Mouse (Mus musculus): ENCODE results near the gene BC016579. TPM values are rescaled to one million over a fixed set of nuclear protein-coding genes. Genes with fewer than 3 reads are reported as not detected.

The BC016579 gene
- polyA plus RNA-seq (2012; rRNA removed): 0.36 and 0.47 TPM in 2 replicates

DNA sequence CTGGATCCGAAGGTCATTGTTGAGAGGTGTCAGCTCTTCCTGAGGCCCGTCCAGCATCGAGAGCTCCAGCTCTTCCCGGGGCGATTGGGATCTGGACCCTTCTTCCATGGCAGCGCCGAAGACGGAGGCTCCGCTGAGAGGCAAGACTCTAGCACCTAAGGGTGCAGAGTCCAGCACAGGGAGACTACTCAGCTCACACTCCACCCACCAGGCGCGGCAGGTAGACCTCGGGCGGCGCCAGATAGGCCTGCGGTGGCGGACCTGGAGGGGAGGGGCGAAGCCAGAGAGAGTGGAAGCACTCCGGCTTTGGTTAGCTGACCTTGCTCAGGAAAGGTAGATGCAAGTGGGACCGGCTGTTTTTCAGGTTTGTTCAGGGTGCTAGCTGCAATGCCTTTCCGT lies at the start of gene BC016579:
Gene BC016579 (minus strand): TSS at position 135 of the 399 bp plus-strand sequence.
- no peak for TF ChIP-seq POLR2A (IDR thresholded peaks at IDR 0.05; ENCODE audit: borderline replicate concordance, insufficient read depth, low read length)
- TF ChIP-seq CTCF (IDR thresholded peaks at IDR 0.05; ENCODE audit: borderline replicate concordance, insufficient read depth, low read depth, low read length): no peak
- DNase-seq: peak; percentile 27 to 40

GRCm38 (mm10) chr16:45699301-45699700 lies 45.4 kb upstream of the BC016579 start:
- 81% methylated on average over 5 of the region's 5 CpGs for WGBS
- H3K4me3 ChIP-seq (replicated peaks; ENCODE audit: insufficient read depth, low read depth, low read length): no peak overlapping the region
- no peak overlapping the region for H3K27ac ChIP-seq (ENCODE audit: insufficient read depth, low read length)
- H3K4me1 ChIP-seq (ENCODE audit: control insufficient read depth, insufficient read depth, low read length): peaks cover 13% of the 10 kb centered on the region
- no peak for DNase-seq
- no peak for TF ChIP-seq CTCF (IDR thresholded peaks at IDR 0.05; ENCODE audit: borderline replicate concordance, insufficient read depth, low read depth, low read length)
- TF ChIP-seq POLR2A (IDR thresholded peaks at IDR 0.05; ENCODE audit: borderline replicate concordance, insufficient read depth, low read length): no peak
- no peaks in the 10 kb centered on the region for H3K27me3 ChIP-seq (ENCODE audit: control insufficient read depth, insufficient read depth, low read length)

More for the DNA sequence above, at the start of gene BC016579:
- H3K27ac ChIP-seq (ENCODE audit: insufficient read depth, low read length): no peak within 1 kb of the TSS
- peaks cover 6% of the 10 kb centered on the region for H3K4me1 ChIP-seq (ENCODE audit: control insufficient read depth, insufficient read depth, low read length)
- peak within 1 kb of the TSS; percentile 32 for H3K4me3 ChIP-seq (replicated peaks; ENCODE audit: insufficient read depth, low read depth, low read length)
- no peaks in the 10 kb centered on the region for H3K27me3 ChIP-seq (ENCODE audit: control insufficient read depth, insufficient read depth, low read length)
- WGBS: 10% methylated on average over 20 of the region's 20 CpGs

DNA sequence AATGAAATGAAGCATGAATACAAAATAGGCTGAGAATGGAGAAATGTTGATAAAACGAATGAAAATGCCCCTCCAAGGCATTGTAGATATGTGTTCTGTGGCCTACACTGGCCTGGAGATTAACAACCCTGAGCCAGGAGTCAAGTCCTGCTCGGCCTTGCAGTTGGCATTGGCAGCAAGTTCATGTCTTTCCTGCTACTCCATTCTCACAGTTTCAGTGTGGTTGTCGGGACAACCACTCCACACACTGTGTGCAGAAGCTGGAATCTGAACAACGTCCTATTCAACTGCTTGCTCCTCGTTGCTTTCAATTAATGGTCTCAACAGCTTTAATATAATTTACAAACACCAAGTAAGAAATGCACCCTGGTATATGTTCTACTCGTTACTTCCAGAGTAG lies 44.1 kb upstream of the BC016579 start:
- Histone ChIP-seq H3K27ac (ENCODE audit: insufficient read depth, low read length) (no peak overlapping the region), H3K27me3 (ENCODE audit: control insufficient read depth, insufficient read depth, low read length) (no peaks in the 10 kb centered on the region), H3K4me1 (ENCODE audit: control insufficient read depth, insufficient read depth, low read length) (peaks cover 13% of the 10 kb centered on the region), H3K4me3 (replicated peaks; ENCODE audit: insufficient read depth, low read depth, low read length) (no peak overlapping the region)
- 50% methylated on average over 6 of the region's 6 CpGs for WGBS
- TF ChIP-seq POLR2A (IDR thresholded peaks at IDR 0.05; ENCODE audit: borderline replicate concordance, insufficient read depth, low read length) (no peak), CTCF (IDR thresholded peaks at IDR 0.05; ENCODE audit: borderline replicate concordance, insufficient read depth, low read depth, low read length) (no peak)
- no peak for DNase-seq

DNA sequence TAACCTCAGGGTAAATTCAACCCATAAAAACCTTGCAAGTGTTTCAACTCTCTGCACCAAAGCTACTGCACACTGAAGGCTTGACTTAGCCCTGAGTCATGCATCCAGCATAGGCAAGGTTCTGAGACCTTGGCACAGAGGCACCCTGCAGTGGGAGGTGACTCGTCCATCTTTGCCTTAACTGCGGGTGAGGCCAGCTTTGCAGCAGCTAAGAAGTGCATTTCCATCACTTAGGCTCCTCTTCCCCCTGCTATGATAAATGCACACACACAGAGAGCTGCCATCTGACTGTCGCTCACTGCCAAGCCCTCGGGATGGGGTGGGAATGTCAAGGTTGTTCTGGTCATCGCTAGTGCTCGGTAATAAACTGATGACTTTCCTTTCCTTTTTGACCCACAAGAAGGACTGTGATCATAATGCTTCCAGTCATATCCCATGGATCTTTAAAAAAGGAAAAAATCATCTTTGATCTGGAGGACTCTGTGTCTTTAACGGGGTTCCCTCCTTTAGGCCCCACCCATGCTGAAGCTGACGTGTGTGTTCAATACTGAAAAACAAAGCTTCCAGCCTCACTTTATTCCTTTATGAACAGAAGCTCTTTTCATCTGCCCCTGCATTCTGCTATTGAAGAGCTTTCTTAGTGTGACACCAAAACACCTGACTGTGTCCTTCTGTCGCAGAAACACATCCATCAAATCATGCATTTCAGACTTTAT lies 41.7 kb upstream of the BC016579 start:
- WGBS: 20% methylated on average over 9 of the region's 9 CpGs
- Histone ChIP-seq H3K4me1 (ENCODE audit: control insufficient read depth, insufficient read depth, low read length) (peaks cover 13% of the 10 kb centered on the region), H3K4me3 (replicated peaks; ENCODE audit: insufficient read depth, low read depth, low read length) (no peak overlapping the region), H3K27ac (ENCODE audit: insufficient read depth, low read length) (peak overlapping the region; percentile 29), H3K27me3 (ENCODE audit: control insufficient read depth, insufficient read depth, low read length) (no peaks in the 10 kb centered on the region)
- no peak for TF ChIP-seq CTCF (IDR thresholded peaks at IDR 0.05; ENCODE audit: borderline replicate concordance, insufficient read depth, low read depth, low read length)
- peak; percentile 57 to 64 for DNase-seq

DNA sequence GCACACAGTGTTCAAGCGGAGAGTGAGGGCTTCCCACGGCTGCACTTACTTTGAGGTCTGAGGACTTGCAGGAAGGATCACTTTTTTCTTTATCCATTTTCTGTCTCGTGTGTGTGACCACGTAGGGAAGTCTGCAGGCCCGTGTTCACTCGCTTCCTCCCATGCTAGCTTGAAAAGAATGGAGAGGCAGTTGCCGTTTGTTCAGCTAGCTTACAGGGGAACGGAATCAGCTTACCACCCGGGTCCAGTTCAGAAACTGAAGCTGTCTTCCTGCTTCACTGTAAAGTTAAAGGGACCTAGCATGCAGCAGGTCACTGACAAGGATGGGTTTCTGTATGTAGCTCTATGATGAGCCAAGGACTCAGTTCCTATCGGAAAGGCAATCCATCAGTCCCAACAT lies 39.7 kb upstream of the BC016579 start, which contains the start of gene Tmprss7:
Gene Tmprss7 (minus strand): TSS at position 101 of the 400 bp plus-strand sequence.
- Histone ChIP-seq H3K4me3 (replicated peaks; ENCODE audit: insufficient read depth, low read depth, low read length) (no peak within 1 kb of the TSS), H3K27ac (ENCODE audit: insufficient read depth, low read length) (no peak within 1 kb of the TSS), H3K27me3 (ENCODE audit: control insufficient read depth, insufficient read depth, low read length) (no peaks in the 10 kb centered on the region), H3K4me1 (ENCODE audit: control insufficient read depth, insufficient read depth, low read length) (peaks cover 13% of the 10 kb centered on the region)
- DNase-seq: no peak
- TF ChIP-seq POLR2A (IDR thresholded peaks at IDR 0.05; ENCODE audit: borderline replicate concordance, insufficient read depth, low read length) (no peak), CTCF (IDR thresholded peaks at IDR 0.05; ENCODE audit: borderline replicate concordance, insufficient read depth, low read depth, low read length) (no peak)
- WGBS: 88% methylated on average over 10 of the region's 10 CpGs

GRCm38 (mm10) chr16:45692851-45693250 lies 39.0 kb upstream of the BC016579 start:
- DNase-seq: no peak
- 56% methylated on average over 3 of the region's 3 CpGs for WGBS
- peaks cover 13% of the 10 kb centered on the region for H3K4me1 ChIP-seq (ENCODE audit: control insufficient read depth, insufficient read depth, low read length)

DNA sequence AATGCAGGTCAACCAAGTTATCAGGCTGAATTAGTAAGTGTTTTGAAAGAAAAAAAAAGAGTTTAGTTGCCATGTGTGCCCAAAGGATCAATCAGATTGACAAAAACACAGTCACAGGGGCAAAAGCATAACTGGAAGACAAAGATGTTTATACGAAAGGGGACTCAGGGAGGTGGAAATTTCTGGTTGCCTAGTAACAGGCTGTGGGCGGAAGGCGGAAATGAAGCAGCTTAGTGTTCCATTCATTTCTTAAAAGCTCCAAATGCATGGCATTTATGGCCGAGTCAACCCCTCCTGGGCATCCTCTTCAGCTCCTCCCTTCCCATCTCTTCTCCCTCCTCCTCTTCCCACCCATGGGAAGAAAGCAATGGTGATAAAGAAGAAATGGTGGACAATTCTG lies 36.3 kb upstream of the BC016579 start:
- Histone ChIP-seq H3K4me1 (ENCODE audit: control insufficient read depth, insufficient read depth, low read length) (peaks cover 20% of the 10 kb centered on the region), H3K27me3 (ENCODE audit: control insufficient read depth, insufficient read depth, low read length) (no peaks in the 10 kb centered on the region), H3K4me3 (replicated peaks; ENCODE audit: insufficient read depth, low read depth, low read length) (no peak overlapping the region), H3K27ac (ENCODE audit: insufficient read depth, low read length) (no peak overlapping the region)
- no peak for DNase-seq
- 61% methylated on average over 4 of the region's 4 CpGs for WGBS
- TF ChIP-seq CTCF (IDR thresholded peaks at IDR 0.05; ENCODE audit: borderline replicate concordance, insufficient read depth, low read depth, low read length) (no peak), POLR2A (IDR thresholded peaks at IDR 0.05; ENCODE audit: borderline replicate concordance, insufficient read depth, low read length) (no peak)

More at GRCm38 (mm10) chr16:45692851-45693250, 39.0 kb upstream of the BC016579 start:
- Histone ChIP-seq H3K27ac (ENCODE audit: insufficient read depth, low read length) (no peak overlapping the region), H3K4me3 (replicated peaks; ENCODE audit: insufficient read depth, low read depth, low read length) (no peak overlapping the region), H3K27me3 (ENCODE audit: control insufficient read depth, insufficient read depth, low read length) (no peaks in the 10 kb centered on the region)
- TF ChIP-seq POLR2A (IDR thresholded peaks at IDR 0.05; ENCODE audit: borderline replicate concordance, insufficient read depth, low read length) (no peak), CTCF (IDR thresholded peaks at IDR 0.05; ENCODE audit: borderline replicate concordance, insufficient read depth, low read depth, low read length) (no peak)

DNA sequence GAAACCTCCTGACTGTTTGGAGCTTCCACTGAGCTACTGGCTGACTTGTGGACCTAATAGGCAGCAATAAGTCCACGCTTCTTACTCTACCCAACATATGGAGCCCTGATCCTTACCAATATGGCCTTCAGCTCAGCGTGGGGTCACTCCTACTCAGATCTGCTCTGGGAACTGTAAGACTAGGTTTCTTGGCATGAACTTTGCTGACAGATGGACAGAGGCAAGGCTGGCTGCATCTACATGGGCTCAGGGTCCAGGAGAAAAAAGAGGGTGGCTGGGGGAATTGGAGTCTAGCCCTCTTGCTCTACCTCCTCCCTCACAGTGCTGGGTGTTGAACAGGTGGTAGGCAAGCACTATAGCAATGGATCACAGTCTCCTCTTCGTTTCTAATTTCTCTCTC lies 33.0 kb upstream of the BC016579 start:
- peak overlapping the region; percentile 18; the same call in 1 of the 2 replicates for H3K27ac ChIP-seq (ENCODE audit: insufficient read depth, low read length)
- no peak overlapping the region for H3K4me3 ChIP-seq (replicated peaks; ENCODE audit: insufficient read depth, low read depth, low read length)
- no peaks in the 10 kb centered on the region for H3K27me3 ChIP-seq (ENCODE audit: control insufficient read depth, insufficient read depth, low read length)
- TF ChIP-seq CTCF (IDR thresholded peaks at IDR 0.05; ENCODE audit: borderline replicate concordance, insufficient read depth, low read depth, low read length) (no peak), POLR2A (IDR thresholded peaks at IDR 0.05; ENCODE audit: borderline replicate concordance, insufficient read depth, low read length) (no peak)
- H3K4me1 ChIP-seq (ENCODE audit: control insufficient read depth, insufficient read depth, low read length): peaks cover 14% of the 10 kb centered on the region
- DNase-seq: peak; percentile 70 to 90
- WGBS: 18% methylated on average over 3 of the region's 3 CpGs

Measured in cerebellum, adult 2 months (tissue).